Mouse (Mus musculus): ENCODE measurements around the gene Slc6a6. TPM values are rescaled to one million over a fixed set of nuclear protein-coding genes. Genes with fewer than 3 reads are reported as not detected.

Gene Slc6a6
- total RNA-seq, 2 experiments from 2014 or later = 66.3 to 70.0 TPM

DNA sequence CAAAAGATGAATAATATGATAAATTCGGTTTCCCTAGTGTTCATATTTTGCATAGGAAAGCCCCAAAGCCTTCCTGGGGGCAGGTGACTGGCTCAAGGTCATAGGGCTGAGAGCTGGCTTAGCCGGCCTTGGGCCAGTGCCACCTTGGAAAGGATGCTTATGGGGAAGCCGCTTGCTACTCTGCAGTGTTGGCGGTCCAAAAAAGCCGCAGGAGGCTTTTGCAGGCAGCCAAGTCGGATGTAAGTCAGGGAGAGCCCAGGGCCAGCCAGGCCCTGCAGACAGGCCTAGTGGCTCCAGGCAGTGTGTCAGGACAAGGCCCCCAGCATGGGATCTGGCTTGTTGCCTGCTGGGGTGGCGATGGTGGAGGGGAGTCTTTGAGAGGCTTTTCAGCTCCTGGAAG lies 10.8 kb downstream of the Slc6a6 start:
- DNase-seq = peak in 1 of 2 experiments; percentile 40
- intact Hi-C loops (cut with DNase I) = no loop called here

DNA sequence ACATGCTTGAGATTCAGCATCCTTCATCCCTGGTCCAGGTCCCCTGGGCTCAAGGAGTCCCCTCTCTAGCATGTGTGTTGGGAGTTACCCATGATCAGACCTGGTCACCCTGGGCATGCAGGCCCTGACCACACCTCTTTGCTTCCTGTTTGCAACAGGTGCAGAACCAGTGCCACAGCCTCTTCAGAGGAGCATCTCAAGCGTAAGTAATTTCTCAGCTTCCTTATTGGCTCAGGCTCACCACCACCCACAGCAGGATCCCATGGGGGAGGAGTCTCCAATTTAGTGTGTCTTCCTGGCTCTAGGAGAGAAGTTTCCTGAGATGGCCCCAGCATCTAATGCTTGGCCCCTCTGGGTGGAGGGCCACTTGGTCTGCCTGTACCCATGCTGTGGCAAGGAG lies 15.0 kb downstream of the Slc6a6 start:
- intact Hi-C loops (cut with DNase I) = no loop called here
- no peak for DNase-seq

DNA sequence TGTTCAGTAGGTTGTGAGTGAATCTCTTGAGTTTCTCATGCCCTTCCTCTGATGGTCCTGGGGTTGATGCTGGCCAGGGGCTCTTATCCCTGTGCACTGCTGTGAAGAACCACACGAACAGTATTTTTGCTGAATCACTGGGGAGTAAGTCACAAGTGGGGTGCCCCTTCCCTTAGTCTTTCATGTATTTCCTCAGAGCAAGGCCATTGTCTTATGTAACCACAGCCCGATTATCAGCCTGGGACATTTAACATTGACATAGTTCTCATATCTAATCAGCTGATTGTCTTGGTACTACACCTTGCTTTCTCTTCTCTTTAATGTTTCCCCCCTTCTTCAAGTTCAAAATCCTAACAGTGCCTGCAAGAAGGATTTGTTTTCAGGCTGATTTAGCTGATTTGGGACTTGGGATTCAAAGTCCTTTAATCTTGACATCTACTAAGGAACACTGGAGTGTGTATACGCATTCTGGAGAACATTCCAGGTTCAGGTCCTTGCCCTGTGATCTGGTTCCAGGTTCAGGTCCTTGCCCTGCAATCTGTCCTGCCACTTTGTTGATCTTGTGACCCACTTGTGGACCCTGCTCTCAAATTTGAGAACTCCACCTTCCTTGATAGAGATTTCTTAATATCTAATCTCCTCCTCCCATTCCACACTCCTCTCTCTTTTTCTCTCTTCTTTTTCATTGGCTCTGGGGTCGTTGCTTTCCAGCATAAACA lies 15.8 kb downstream of the Slc6a6 start:
- no peak for DNase-seq
- intact Hi-C loops (cut with DNase I) = no loop called here

DNA sequence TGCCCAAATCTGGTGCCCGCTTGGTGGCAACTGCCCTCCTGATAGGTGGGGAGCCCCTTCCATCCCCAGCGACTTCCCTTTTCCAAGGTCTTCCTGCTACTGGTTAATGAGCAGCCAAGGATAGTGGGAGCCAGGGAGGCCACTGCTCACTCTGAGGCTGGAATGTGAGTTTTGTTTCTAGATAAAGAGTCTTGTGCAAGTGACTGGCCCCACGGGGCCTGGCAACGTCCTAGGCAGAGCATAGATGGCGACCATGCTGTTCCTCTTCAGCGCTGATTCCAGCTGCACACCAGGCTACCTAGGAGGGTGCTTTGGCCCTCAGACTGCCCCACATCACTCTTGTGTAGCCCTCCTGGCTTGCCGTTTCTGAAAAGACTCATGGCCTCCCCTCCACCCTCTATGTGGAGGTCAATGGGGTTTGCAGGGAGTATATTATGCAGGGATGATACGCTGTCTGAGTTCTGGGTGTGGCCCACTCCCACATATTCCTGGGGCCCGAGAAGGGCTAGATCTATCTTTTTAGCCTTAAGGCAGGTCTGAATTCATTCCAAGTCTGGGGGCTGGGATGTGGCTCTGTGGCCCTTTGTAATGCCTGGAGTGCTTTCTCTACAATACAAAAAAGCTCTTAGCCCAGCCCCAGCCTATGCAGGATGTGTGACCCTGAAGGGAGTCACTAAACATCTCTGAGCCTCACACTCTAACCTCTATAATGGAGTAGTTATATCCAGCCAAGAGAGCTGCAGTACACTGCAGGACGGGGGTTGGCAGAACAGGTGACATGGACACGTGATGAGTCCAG lies 17.2 kb downstream of the Slc6a6 start:
- DNase-seq = no peak
- intact Hi-C loops (cut with DNase I) = no loop called here

DNA sequence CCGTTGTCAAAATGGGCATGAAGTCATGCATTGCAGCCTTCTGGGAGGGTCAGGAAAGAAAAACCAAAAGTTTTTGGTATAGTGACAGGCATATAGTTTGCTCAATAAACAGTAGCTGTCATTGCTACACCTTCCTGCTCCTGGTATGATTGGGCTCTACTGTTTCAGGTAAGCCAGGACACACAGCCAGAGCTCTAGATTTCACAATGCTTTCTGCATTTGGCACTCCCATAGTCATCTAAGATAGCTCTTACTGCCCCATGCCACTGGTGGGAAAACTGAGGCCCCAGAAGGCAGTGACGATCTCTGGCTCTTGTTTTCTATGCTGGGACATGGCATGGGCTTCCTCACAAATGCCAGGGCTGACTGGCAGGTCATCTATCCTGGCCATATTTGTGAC lies 19.6 kb downstream of the Slc6a6 start:
- no peak for DNase-seq
- intact Hi-C loops (cut with DNase I) = no loop called here

DNA sequence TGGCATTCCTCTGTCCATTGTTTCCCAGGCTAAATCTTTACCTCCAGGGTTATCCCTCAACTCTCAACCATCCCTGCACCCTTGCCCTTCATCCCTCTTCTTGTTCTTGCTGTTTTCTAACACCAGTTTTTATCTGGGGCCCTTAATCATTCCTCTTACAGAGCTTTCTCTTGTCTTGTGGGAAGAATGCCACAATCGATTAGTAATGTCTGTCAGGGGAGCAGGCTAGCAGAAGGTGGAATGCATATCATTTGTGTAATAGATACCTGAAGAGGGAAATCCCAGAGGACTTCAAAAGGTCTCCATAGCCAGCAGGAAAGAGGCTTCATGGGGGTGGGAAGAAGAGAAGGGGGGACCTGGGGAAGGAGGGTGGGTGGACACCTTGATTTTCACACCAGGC lies 20.6 kb downstream of the Slc6a6 start:
- intact Hi-C loops (cut with DNase I) = no loop called here
- DNase-seq = no peak

DNA sequence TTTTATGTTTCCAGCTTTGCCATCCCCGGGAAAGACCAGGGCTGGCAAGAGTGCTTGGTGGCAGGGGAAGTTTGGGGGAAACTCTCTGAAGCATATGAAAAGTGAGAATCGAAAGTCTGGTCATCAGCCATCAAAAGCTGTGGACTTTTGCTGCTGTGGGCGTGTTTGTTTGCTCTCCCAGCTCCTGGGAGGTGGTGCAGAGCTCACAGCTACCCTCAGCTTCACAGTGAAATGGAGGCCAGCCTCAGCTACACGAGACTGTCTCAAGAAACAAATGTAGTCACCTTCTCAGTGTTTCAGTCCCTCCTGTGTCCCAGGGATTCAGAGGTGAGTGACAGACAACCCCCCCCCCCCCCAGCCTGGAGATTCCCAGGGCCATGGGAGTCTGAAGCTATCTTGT lies 21.8 kb downstream of the Slc6a6 start:
- intact Hi-C loops (cut with DNase I) = no loop called here
- no peak for DNase-seq

DNA sequence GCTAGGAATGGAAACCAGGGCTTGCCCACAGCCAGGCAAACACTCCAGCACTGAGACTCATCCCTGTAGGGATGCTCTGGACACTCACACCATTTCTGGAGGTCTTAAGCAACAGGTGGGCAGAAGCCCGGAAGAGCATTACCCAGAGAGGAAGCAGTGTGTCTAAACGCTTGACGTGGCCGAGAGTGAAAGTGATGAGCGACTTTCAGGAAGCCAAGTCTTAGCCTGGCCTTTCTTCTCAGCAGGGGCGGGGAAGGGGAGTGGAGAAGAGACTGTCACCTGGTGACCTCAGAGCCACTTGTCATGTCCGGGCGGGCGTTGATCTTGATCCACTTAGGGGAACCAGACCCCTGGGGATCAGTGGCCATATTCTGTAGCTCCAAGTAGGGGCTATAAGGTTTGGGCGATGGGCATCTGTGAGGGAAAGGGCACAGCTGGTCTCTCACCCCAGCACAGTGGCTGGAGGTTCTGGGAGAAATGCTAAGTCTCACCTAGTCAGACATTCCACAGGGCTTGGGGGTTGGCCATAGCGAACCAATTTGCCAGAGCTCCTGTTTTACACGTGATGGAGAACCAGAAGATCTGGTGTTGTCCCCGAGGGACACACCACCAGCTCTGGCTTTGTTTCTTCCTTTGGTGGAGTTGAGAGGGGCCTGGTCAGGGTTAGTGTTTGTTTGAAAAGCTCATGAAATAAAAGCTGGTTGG lies 22.4 kb downstream of the Slc6a6 start:
- intact Hi-C loops (cut with DNase I) = no loop called here
- no peak for DNase-seq

DNA sequence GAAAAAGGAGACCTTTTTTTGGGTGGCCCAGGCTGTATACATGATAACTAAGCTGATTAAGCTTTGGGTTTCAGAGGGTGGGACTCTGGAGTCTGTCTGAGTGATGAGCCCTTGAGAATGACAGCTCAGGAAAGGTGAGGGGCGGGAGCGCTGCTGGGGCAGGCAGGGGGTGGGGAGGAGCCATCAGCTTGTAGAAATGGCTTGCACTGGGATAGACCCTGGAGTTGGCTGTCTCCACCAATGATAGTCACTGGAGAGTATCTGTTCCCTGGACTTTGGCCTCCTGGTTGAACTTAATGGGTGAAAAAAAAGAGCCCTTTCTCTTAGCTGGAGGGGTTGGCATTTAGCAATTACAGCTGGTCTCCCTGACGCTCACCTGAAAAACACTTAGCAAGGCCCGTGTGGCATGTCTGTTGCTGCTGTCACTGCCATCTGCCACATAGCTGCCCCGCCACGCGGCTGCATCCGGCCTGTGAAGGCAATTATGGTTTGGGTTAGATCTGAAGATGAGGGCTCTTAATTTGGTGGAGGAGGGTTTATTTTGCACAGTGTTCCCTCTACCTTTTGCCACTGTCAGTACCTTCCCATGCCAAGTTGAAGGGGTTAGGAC lies 23.5 kb downstream of the Slc6a6 start:
- no peak for DNase-seq
- intact Hi-C loops (cut with DNase I) = no loop called here

DNA sequence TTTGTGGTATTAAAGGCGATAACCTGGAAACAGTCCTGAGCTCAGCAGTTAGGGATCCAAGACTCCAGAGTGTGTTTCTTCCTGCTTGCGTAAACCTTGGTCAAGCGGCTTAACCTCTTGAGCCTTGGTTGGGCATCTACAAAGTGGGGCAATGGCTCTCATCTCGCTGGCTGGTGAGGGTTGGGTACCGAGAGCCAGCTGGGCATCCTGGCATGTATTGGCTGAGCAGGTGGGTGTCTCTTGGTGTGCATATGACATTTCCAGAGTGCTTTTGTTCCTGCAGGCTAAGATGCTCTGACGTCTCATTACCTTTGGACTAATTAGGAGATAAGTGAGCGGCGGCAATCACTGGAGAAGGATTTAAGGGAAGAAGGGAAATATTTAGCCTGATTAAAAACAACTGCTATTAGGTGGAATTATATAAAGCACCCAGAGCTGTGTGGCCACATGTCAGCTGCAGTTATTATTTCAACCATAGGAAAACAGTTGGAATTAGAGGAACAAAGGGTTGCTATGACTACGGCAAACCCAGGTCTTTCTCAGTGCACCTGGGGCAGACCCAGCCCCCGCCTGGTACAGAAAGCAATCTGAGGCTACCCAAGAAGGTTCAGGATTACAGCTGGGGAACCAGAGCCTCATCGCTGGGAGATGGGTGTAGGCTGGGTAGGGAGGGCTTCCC lies 24.2 kb downstream of the Slc6a6 start:
- intact Hi-C loops (cut with DNase I) = no loop called here
- no peak for DNase-seq

DNA sequence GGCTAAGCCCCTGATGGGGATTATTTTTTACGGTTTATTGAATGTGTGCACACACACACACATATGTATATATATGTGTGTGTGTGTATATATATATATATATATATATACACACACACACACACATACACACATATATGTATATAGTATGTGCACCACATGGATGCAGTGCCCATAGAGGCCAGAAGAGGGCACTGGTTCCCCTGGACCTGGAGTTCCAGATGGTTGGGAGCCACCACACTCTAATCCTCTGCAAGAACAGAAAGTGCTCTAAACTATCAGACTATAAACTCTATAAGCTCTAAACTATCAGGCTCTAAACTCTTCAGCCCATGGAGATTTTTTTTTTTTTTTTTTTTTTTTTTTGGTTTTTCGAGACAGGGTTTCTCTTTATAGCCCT lies 25.1 kb downstream of the Slc6a6 start:
- no peak for DNase-seq
- intact Hi-C loops (cut with DNase I) = no loop called here

DNA sequence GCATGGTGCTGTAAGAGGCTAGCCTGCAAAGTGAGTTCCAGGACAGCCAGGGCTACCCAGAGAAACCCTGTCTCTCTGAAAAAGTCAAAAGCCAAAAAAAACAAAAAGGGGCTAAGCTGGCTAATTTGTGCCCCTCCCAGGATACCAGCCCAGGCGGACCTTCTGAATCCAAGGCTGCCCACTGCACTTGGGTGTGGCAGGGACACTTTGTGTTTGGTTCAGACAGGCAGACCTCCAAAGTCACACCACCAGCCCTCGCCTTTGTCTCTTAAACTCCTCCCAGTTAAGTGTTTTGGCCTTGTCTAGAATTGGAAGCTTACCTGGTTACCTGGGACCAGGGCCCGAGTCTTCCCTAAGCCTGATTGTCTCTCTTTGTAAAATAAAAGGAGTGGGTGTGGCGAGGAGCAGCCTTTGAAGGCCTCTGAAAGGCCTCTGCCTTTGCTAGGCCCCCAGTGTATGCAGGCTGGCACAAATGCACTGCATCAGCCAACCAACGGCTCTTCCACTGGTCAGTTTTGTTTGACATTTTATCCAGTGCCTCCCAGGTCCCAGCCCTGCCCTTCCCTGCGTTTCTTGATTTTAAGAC lies 26.6 kb downstream of the Slc6a6 start:
- no peak for DNase-seq
- intact Hi-C loops (cut with DNase I) = no loop called here

DNA sequence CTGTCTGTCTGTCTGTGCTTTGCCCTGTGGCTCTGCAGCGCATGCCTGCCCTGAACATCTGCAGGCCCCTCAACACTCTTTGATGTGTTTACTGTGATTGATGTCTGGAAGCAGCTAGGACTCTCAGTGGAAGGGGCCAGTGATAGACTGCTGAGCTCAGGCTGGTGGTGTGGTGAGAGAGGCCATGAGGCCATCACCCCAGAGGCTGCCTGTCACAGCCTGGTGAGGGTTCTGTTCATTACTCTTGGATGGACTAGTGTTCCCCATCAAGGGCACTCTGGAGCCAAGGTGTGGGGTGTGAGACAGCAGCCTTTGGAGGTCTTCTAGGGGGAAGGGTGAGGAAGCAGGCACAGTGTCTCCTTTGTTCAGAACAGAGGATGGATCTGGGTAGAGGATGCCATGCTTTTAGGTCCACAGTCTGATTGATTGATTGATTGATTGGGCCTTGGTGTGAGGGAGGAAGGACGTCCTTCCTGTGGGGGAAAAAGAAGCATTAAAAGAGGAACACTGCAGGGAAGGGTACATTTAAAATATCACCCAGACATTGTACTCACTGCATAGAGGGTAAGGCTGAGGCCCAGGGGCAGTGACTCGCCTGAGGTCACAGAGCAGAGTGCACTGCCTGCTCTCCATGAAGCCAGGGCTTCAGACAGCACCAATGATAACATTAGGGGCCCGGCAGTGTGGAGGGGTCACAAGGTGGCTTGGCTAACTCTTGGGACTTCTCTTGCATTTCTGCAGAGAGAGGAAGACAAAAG lies 28.4 kb downstream of the Slc6a6 start:
- no peak for DNase-seq
- intact Hi-C loops (cut with DNase I) = no loop called here

DNA sequence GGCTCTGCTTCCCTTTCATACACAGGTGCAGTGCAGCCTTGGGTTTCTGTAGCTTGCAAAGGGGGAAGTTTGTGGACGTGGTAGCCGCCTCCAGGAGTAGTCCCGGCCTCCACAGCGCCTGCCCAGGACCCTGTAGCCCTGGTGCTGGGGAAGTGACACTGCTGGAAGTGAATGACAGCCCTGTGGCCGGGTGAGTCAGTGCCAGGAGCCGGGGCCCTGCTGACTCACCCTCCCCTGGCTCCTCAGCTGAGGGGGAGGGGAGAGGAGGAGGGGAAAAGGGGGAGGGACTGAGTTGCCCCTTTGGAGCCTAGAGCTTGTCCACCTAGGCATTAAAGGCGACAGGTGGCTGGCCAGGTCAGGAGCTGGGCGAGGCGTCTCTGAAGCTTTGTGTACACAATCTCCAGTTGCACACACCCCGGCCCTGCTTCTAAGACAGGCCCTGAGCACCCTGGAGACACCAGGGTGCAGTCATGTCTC lies 29.0 kb downstream of the Slc6a6 start:
- peak; percentile 47 to 50 for DNase-seq
- intact Hi-C loops (cut with DNase I) = no loop called here

DNA sequence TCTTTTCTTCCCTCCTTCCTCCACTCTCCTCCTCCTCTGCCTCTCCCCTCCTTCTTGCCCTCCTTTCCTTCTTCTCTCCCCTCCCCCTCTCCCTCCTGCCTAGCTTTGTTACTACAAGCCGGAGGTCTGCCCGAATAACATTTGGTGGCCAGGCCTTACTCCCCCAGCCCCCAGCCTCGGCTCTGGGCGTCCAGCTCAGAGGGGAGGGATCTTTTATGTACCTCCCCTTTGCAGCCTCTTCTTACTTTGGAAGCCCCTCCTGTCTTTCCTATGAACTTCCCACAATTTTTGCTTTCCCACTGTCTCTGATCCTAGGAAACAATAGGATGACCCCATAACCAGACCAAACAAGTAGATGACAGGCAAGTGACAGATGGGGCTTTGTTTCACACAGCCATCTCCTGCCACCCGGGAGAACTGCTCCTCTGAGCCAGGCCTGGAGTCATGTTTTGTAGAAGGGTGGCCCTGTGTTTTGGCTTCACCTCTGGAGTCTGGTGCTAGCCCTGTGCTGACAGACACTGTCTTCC lies 29.6 kb downstream of the Slc6a6 start:
- intact Hi-C loops (cut with DNase I) = no loop called here

DNA sequence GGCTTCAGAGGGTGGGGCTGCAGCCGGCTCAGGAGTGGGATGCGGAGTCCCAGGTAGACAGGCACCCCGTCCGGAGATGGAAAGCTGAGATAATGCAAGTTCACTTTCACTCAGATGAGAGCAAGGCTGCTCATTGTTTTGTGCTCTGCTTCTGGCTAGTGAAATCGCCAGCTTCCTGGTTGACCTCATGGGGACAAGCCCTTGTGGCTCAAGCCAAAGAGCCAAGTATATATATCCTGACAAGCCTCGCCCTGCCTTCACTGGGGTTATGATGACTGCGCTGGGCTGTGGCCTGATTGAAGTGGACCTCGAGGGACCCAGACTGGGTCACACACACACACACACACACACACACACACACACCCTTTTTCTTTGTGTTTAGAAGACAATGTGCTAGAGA lies 31.2 kb downstream of the Slc6a6 start:
- peak in 1 of 2 experiments; percentile 47 for DNase-seq
- intact Hi-C loops (cut with DNase I) = no loop called here

More for the DNA sequence above, 29.6 kb downstream of the Slc6a6 start:
- DNase-seq = no peak

DNA sequence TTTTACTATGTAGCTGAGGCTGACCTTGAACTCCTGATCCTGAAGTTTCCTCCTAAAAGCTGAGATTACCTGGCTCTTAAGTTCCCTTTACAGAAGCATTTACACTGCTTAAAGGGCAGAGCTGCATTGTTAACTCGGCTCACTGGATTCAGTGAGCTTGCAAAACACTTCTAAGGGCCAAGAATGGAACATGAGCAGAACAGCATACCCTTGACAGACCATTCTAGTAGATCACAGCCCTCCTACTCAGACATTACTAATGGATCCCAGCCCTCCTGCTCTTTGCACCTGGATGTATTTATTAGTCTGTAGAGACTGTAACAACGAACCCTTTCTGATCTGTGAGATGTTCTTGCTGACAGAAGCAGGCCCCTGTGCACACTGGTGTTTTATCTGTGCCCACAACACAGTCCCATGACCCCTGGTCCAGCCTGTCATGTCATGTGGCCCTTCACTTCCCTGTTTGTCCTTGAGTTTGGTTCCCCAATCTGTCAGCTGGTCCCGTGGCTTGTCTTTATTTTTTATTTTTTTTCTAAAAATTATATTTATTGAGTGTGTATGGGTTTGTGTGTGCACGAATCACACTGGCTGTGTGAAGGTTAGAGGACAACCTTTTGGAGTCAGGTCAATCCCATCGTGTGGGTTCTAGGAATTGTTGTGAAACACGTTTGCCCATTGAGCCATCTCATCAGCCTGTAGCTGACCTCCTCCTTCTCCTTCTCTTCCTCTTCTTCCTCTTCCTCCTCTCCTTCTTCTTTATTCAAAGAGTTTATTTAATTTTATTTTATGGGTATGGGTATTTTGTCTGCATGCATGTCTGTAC lies 32.3 kb downstream of the Slc6a6 start:
- intact Hi-C loops (cut with DNase I) = no loop called here
- no peak for DNase-seq

DNA sequence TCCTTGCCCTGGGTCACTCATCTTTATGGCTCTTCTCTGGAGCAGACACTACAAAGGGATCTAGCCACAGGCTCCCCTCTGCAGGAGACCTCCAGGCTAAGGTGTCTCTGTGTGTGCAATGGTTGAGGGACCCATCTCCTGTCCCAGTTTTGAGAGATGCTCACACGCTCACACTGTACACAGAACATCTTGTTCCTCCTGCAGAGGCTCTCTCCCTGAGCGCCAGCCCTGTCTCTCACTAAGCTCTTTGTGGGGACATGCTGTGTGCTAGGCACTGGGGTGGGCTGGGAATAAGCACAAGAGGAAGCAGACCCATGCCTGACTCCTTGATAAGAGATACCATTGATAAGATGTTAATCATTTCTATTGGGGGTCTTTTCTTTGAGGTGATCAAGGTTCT lies 34.2 kb downstream of the Slc6a6 start:
- intact Hi-C loops (cut with DNase I) = no loop called here
- DNase-seq = no peak
